Mouse (Mus musculus) frontal cortex, postnatal 10 days (tissue): ENCODE results near the gene Ankrd11.

Experiments used
- DNase-seq, 2 experiments: peaks; one replicate each; pipeline ENCODE4 v3.0.0; 2022; ENCODE audit warnings: low spot score in 2 of 2, mixed read lengths in 1 of 2

Gene Ankrd11

GRCm38 (mm10) chr8:122849152-122849910 lies 192.7 kb downstream of the Ankrd11 start:
- DNase-seq = no peak

GRCm38 (mm10) chr8:122847829-122848561 lies 194.1 kb downstream of the Ankrd11 start, which contains the start of gene Cdh15:
Gene Cdh15, plus strand, starts transcription at chr8:122847966.
- DNase-seq = no peak

- no peak for DNase-seq
These were observed 196.4 kb downstream of the Ankrd11 start for GRCm38 (mm10) chr8:122845662-122846061.

GRCm38 (mm10) chr8:122844161-122844560 lies 197.9 kb downstream of the Ankrd11 start:
- DNase-seq = no peak

GRCm38 (mm10) chr8:122836696-122837095 lies 205.4 kb downstream of the Ankrd11 start:
- DNase-seq = no peak

- no peak for DNase-seq
These were observed 205.9 kb downstream of the Ankrd11 start for GRCm38 (mm10) chr8:122836199-122836598.

- DNase-seq = peak; percentile 44 to 70
These were observed 207.1 kb downstream of the Ankrd11 start for GRCm38 (mm10) chr8:122834971-122835370.

GRCm38 (mm10) chr8:122834416-122834815 lies 207.7 kb downstream of the Ankrd11 start:
- no peak for DNase-seq
